Mouse (Mus musculus) stomach, postnatal 0 days (tissue): Measurements from ENCODE around the gene Il27.

ENCODE experiments used
- CTCF ChIP-seq: IDR thresholded peaks from 2 replicates; pipeline ENCODE4 v1.5.1; 2016; ENCODE audit warnings: antibody characterized with exemption, low read depth, mild to moderate bottlenecking, moderate library complexity
- EP300 ChIP-seq: optimal IDR thresholded peaks from 2 replicates; pipeline ENCODE3; 2016; ENCODE audit warnings: antibody characterized with exemption

DNA sequence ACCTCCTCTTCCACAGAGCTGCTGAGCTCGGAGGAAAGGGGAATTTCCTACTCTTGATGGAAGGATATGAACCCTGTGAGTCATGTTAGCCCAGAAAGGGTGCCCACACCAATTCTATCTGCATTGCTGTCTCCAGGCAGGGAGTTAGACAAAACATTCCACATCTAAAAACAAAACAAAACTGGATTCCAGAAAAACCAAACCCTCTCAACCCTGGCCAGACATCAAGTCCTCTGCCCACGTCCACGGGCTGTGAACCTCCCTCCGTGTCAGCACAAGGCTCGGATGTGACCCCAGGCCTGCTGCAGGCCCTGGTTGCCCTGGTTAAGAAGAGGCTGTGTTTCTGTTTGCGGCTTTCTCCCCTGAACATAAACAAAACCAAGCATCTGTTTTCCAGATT, 33.4 kb upstream of the Il27 start:
- TF ChIP-seq CTCF: no peak
- no peak for TF ChIP-seq EP300
